Mouse (Mus musculus) CH12.LX (cell line): ENCODE data around the gene Cenpm. TPM values are rescaled to one million over a fixed set of nuclear protein-coding genes. Genes with fewer than 3 reads are reported as not detected.

Experiments
- DNase-seq: peaks from one replicate; pipeline ENCODE4 v3.0.0-alpha.2; 2013; ENCODE audit errors: extremely low read depth
- H3K27ac ChIP-seq: 2 replicates; pipeline ENCODE4 v1.5.1; 2012; ENCODE audit warnings: low read depth, mild to moderate bottlenecking, control low read depth, moderate library complexity; ENCODE audit not compliant: insufficient read depth
- H3K27me3 ChIP-seq: replicated peaks from 2 replicates; pipeline ENCODE3; 2012; ENCODE audit warnings: inconsistent platforms
- H3K36me3 ChIP-seq, 2 experiments: replicated peaks in 1 of 2; 2 replicates each; pipeline versions ENCODE3 to v1.6.1; 2012; ENCODE audit warnings: inconsistent platforms in 1 of 2, low read length in 1 of 2, mild to moderate bottlenecking in 1 of 2, mixed read lengths in 1 of 2, moderate library complexity in 1 of 2; ENCODE audit not compliant: control insufficient read depth in 1 of 2, insufficient read depth in 1 of 2
- H3K4me1 ChIP-seq, 2 experiments: 2 replicates each; pipeline ENCODE4 v1.6.1; 2012; ENCODE audit warnings: inconsistent platforms in 1 of 2, moderate library complexity in 1 of 2; ENCODE audit not compliant: insufficient read depth in 2 of 2, control insufficient read depth in 1 of 2
- H3K4me2 ChIP-seq: 2 replicates; pipeline ENCODE4 v1.6.1; 2012; ENCODE audit warnings: low read depth, mild to moderate bottlenecking, control low read depth; ENCODE audit not compliant: poor library complexity, insufficient read depth, severe bottlenecking
- H3K4me3 ChIP-seq, 3 experiments: fragments of 150-350 bp in 1 of 3; sonication (generic) in 1 of 3; replicated peaks in 1 of 3; 2 replicates each; pipeline versions ENCODE3 to v1.5.1; 2011 to 2012; ENCODE audit warnings: low read depth in 2 of 3, low read length in 2 of 3, mild to moderate bottlenecking in 2 of 3, moderate library complexity in 2 of 3, control low read depth in 1 of 3, improper control_type of control experiment in 1 of 3, inconsistent platforms in 1 of 3, mixed read lengths in 1 of 3; ENCODE audit not compliant: poor library complexity in 1 of 3
- H3K79me2 ChIP-seq: replicated peaks from 2 replicates; pipeline ENCODE4 v1.6.1; 2012; ENCODE audit warnings: mild to moderate bottlenecking, moderate library complexity; ENCODE audit not compliant: control insufficient read depth, poor library complexity, insufficient read depth, severe bottlenecking; ENCODE audit errors: extremely low read depth
- H3K9ac ChIP-seq: 2 replicates; pipeline ENCODE4 v1.6.1; 2012; ENCODE audit warnings: low read depth, mild to moderate bottlenecking, control low read depth, moderate library complexity; ENCODE audit not compliant: insufficient read depth
- H3K9me3 ChIP-seq: replicated peaks from 2 replicates; pipeline ENCODE3; 2012; ENCODE audit warnings: low read length, inconsistent platforms, mixed read lengths
- CHD2 ChIP-seq: IDR thresholded peaks from 2 replicates; pipeline ENCODE4 v1.6.1; 2011; ENCODE audit warnings: low read length, improper control_type of control experiment
- CTCF ChIP-seq, 2 experiments: IDR thresholded peaks in 1 of 2; conservative IDR thresholded peaks in 1 of 2; 2 replicates each; pipeline ENCODE4 v1.5.1; 2011 to 2012; ENCODE audit warnings: low read depth in 2 of 2, low read length in 2 of 2, improper control_type of control experiment in 1 of 2, inconsistent platforms in 1 of 2, mild to moderate bottlenecking in 1 of 2, moderate library complexity in 1 of 2
- EP300 ChIP-seq: IDR thresholded peaks from 2 replicates; pipeline ENCODE4 v1.6.1; 2011; ENCODE audit warnings: low read length, improper control_type of control experiment
- ETS1 ChIP-seq: conservative IDR thresholded peaks from 2 replicates; pipeline ENCODE4 v1.6.1; 2012; ENCODE audit warnings: low read depth, mild to moderate bottlenecking, inconsistent platforms, low read length, improper control_type of control experiment, moderate library complexity
- GABPA ChIP-seq: IDR thresholded peaks from 2 replicates; pipeline ENCODE4 v1.6.1; 2012; ENCODE audit warnings: low read depth, low read length, improper control_type of control experiment, inconsistent platforms; ENCODE audit not compliant: insufficient replicate concordance
- IRF4 ChIP-seq: IDR thresholded peaks from 2 replicates; pipeline ENCODE4 v1.6.1; 2014; ENCODE audit warnings: low read depth, mild to moderate bottlenecking, inconsistent platforms, low read length, improper control_type of control experiment
- JUN ChIP-seq: IDR thresholded peaks from 2 replicates; pipeline ENCODE4 v1.6.1; 2011; ENCODE audit warnings: low read depth, mild to moderate bottlenecking, low read length, improper control_type of control experiment, moderate library complexity; ENCODE audit not compliant: insufficient read depth
- KAT2A ChIP-seq: IDR thresholded peaks from 2 replicates; pipeline ENCODE4 v1.6.1; 2012; ENCODE audit warnings: low read length, improper control_type of control experiment, inconsistent platforms; ENCODE audit not compliant: insufficient replicate concordance
- MAX ChIP-seq: IDR thresholded peaks from 2 replicates; pipeline ENCODE4 v1.6.1; 2011; ENCODE audit warnings: low read length, improper control_type of control experiment
- MEF2A ChIP-seq: IDR thresholded peaks from 2 replicates; pipeline ENCODE4 v1.6.1; 2014; ENCODE audit warnings: low read depth, mild to moderate bottlenecking, inconsistent platforms, low read length, improper control_type of control experiment, borderline replicate concordance
- MYC ChIP-seq: IDR thresholded peaks from 2 replicates; pipeline ENCODE4 v1.6.1; 2011; ENCODE audit warnings: low read depth, mild to moderate bottlenecking, improper control_type of control experiment, low read length
- PAX5 ChIP-seq: IDR thresholded peaks from 2 replicates; pipeline ENCODE4 v1.6.1; 2012; ENCODE audit warnings: low read length, inconsistent platforms, mixed read lengths
- POLR2A ChIP-seq: IDR thresholded peaks from 2 replicates; pipeline ENCODE4 v1.6.1; 2011; ENCODE audit warnings: low read depth, mild to moderate bottlenecking, improper control_type of control experiment, low read length
- POLR2AphosphoS2 ChIP-seq: IDR thresholded peaks from 2 replicates; pipeline ENCODE4 v1.6.1; 2011; ENCODE audit warnings: low read depth, low read length, improper control_type of control experiment
- RAD21 ChIP-seq: IDR thresholded peaks from 2 replicates; pipeline ENCODE4 v1.6.1; 2011; ENCODE audit warnings: low read depth, mild to moderate bottlenecking, low read length, improper control_type of control experiment, moderate library complexity
- RCOR1 ChIP-seq: conservative IDR thresholded peaks from 2 replicates; pipeline ENCODE4 v1.6.1; 2012; ENCODE audit warnings: low read depth, mild to moderate bottlenecking, inconsistent platforms, low read length, improper control_type of control experiment
- SMC3 ChIP-seq: IDR thresholded peaks from 2 replicates; pipeline ENCODE4 v1.6.1; 2011; ENCODE audit warnings: low read depth, low read length, improper control_type of control experiment
- TBP ChIP-seq: conservative IDR thresholded peaks from 2 replicates; pipeline ENCODE4 v1.6.1; 2011; ENCODE audit warnings: low read depth, low read length, improper control_type of control experiment
- TCF12 ChIP-seq: IDR thresholded peaks from 2 replicates; pipeline ENCODE4 v1.6.1; 2014; ENCODE audit warnings: low read depth, mild to moderate bottlenecking, inconsistent platforms, low read length, improper control_type of control experiment
- UBTF ChIP-seq: IDR thresholded peaks from 2 replicates; pipeline ENCODE4 v1.6.1; 2012; ENCODE audit warnings: low read depth, mild to moderate bottlenecking, inconsistent platforms, low read length, improper control_type of control experiment, moderate library complexity
- USF1 ChIP-seq: IDR thresholded peaks from 2 replicates; pipeline ENCODE4 v1.6.1; 2014; ENCODE audit warnings: low read depth, mild to moderate bottlenecking, inconsistent platforms, low read length, improper control_type of control experiment
- ZMIZ1 ChIP-seq: IDR thresholded peaks from 2 replicates; pipeline ENCODE4 v1.6.1; 2012; ENCODE audit warnings: low read depth, mild to moderate bottlenecking, inconsistent platforms, low read length, improper control_type of control experiment
- ZNF384 ChIP-seq: IDR thresholded peaks from 2 replicates; pipeline ENCODE4 v1.6.1; 2012; ENCODE audit warnings: low read depth, low read length, improper control_type of control experiment, inconsistent platforms
- dilution Hi-C: fragments of 300-500 bp; cut with MboI; formaldehyde crosslinking; loops from 2 replicates; pipeline ENCODE4 v1.14.3; 2020; ENCODE audit warnings: low sequenced_read_pairs; ENCODE audit not compliant: extremely low pct_unique_long_range_greater_than_20kb, extremely low pct_ligation_motif_present
- in situ Hi-C: fragments of 300-500 bp; cut with MboI; formaldehyde crosslinking; loops from 3 replicates; pipeline ENCODE4 v1.14.3; 2019; ENCODE audit warnings: low sequenced_read_pairs, low pct_ligation_motif_present, low pct_unique_long_range_greater_than_20kb, mixed read lengths
- polyA plus RNA-seq: library from polyadenylated mRNA; unstranded; fragments of >175 nt; gene quantifications from 2 replicates; pipeline ENCODE4 v1.2.1, GENCODE M21; 2012; ENCODE audit warnings: low read depth; ENCODE audit not compliant: insufficient read length
- total RNA-seq, 2 experiments: library from RNA; depleted of rRNA; stranded (reverse); fragments of 300-350 nt in 1 of 2; fragments of >200 nt in 1 of 2; gene quantifications; 2 replicates each; pipeline ENCODE4 v1.2.3; 2012 to 2014

Gene Cenpm
- total and polyA plus RNA-seq, 3 experiments: 22.8 to 39.6 (median 34.2) TPM

DNA sequence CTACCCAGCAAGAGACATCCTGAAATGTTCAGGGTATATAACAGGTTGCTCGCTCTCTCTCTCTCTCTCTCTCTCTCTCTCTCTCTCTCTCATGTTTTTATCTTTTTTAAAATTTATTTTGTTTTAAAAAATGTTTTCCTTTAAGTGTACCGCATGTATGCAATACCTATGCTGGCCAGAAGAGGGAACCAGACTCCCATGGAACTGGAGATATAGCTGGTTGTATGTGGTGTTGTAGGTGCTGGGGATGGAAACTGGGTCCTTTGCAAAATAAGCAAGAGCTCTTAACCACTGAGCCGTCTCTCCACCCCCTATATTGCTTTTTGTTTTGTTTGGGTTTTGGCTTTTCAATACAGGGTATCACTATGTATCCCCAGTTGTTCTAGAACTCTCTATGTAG lies 7.0 kb upstream of the Cenpm start:
- peaks cover 9% of the 10 kb centered on the region for H3K9me3 ChIP-seq
- H3K4me3 ChIP-seq: no peak overlapping the region
- H3K79me2 ChIP-seq: no peaks in the 10 kb centered on the region
- in situ Hi-C loops: loop anchor here (25.0 kb wide), 1 partner anchor 836 kb away; the partner anchor contains the start of gene Serhl
- H3K36me3 ChIP-seq: no peaks in the 10 kb centered on the region
- dilution Hi-C loops: no loop called here
- H3K4me1 ChIP-seq: peaks cover 8 to 14% of the 10 kb centered on the region in 2 experiments
- H3K27ac ChIP-seq: no peak overlapping the region
- H3K27me3 ChIP-seq: peaks cover 29% of the 10 kb centered on the region
- H3K9ac ChIP-seq: no peak overlapping the region
- TF ChIP-seq RCOR1 (no peak), USF1 (no peak), ZNF384 (no peak), MEF2A (no peak), TBP (no peak), GABPA (no peak), ZMIZ1 (no peak), RAD21 (peak; percentile 7), CTCF (conservative IDR thresholded peaks at IDR 0.05 in 1 of 2, IDR thresholded peaks at IDR 0.05 in 1 of 2; ENCODE audit: low read depth in 2 of 2, low read length in 2 of 2) (peak; percentile 14 to 47; a peak in 3 of 4 replicates), POLR2A (no peak), JUN (no peak), PAX5 (no peak)
- TF ChIP-seq, all 38 proteins: peak for 2
- DNase-seq: no peak
- no peak overlapping the region for H3K4me2 ChIP-seq

DNA sequence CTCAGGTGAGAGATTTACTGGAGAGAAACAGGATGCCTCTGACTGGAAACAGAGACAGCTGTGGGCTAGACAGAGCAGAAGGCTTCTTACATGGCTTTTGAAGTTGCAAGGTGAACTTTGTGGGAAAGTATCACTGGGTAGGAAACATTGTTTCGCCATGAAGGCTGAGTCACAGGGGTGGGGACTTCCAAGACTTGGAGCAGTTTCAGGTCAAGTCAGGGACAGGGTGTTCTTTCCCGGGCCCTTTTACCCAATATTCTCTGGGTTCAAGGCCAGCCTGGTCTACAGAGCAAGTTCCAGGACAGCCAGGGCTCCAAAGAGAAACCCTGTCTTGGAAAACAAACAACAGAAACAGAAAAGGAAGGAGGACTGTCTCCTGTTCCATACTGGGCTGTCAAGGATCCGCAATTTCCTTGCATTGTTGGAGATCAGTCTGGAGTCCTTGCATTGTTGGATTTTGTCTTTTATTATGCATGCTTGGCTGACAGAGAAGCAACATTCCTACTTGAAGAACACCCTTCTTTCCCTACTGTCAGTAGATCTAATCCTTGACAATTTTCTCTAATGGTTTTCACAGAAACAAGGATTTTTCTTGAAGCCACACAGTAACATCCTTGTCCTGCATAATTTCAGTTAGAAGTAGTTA lies 2.7 kb upstream of the Cenpm start:
- Histone ChIP-seq H3K9ac (no peak overlapping the region), H3K9me3 (peaks cover 7% of the 10 kb centered on the region), H3K36me3 (peaks cover 0 to 2% of the 10 kb centered on the region in 2 experiments)

More for the DNA sequence above, 2.7 kb upstream of the Cenpm start:
- no peaks in the 10 kb centered on the region for H3K27me3 ChIP-seq
- DNase-seq: no peak
- peaks cover 4% of the 10 kb centered on the region; the same call in 1 of the 2 replicates for H3K79me2 ChIP-seq
- in situ Hi-C loops (loop anchor here (10.0 kb wide), 1 partner anchor 182 kb away; the partner anchor contains the start of gene Mei1), dilution Hi-C loops (no loop called here)
- H3K4me2 ChIP-seq: no peak overlapping the region
- H3K4me1 ChIP-seq: peaks cover 2 to 13% of the 10 kb centered on the region in 2 experiments
- H3K27ac ChIP-seq: no peak overlapping the region
- TF ChIP-seq IRF4 (no peak), MYC (no peak), ETS1 (no peak), ZMIZ1 (no peak), TCF12 (no peak), SMC3 (no peak), UBTF (no peak), GABPA (no peak), MAX (no peak), EP300 (no peak), CHD2 (no peak), POLR2AphosphoS2 (no peak), KAT2A (no peak)
- no peak overlapping the region for H3K4me3 ChIP-seq
